Mouse (Mus musculus): ENCODE measurements around the gene Kars.

DNA sequence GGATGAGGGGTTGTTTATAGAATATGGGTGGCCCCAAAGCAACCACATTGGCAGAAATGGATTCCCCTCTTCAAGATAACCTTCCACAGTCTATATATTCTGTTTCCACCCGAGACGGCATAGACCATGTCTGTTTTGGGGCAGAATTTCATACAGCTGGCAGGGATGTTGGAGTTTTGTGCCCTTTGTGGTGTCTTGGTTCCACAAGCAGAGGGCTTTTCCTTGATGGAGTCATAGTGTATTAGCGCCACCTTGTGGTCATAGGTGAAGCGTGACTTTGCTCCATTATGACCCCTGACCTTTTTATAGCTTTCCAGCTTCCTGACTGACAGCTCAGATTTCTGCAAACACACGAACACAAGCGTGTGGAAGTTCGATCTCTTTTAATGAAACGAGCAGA is 23.5 kb upstream of the Kars start:
- TF ChIP-seq CTCF (IDR thresholded peaks at IDR 0.05; ENCODE audit: low read depth, low read length): peak; percentile 72; the same call in 1 of the 2 replicates
- no peak for TF ChIP-seq TAL1 (conservative IDR thresholded peaks at IDR 0.05; ENCODE audit: low read depth, low read length)
